ENCODE assay signal across 25 mouse cellular contexts in genomic region chr1:191932986-191933632, GRCm38 (mm10). TPM values are rescaled to one million over a fixed set of nuclear protein-coding genes. Genes with fewer than 3 reads are reported as not detected.
DNase-seq lines count a peak whose midpoint lies in the region; ATAC-seq and TF ChIP-seq lines count a peak whose summit lies in the region.
"Had no signal": no experiment of that assay in that cellular context is flagged by ENCODE, and none has a peak within 500 bp of the region (broad histone marks: within the 10 kb centered on the region; RNA-seq: fewer than 3 reads in every experiment).

No protein-coding gene starts in this region.

- H3K27me3 ChIP-seq in hindbrain, embryonic 14.5 days (ENCODE audit: control insufficient read depth, insufficient read depth, low read length): peaks cover 7% of the 10 kb centered on the region; the same call in 1 of the 2 replicates
- H3K27me3 ChIP-seq in hindbrain, embryonic 16.5 days (replicated peaks; ENCODE audit: control insufficient read depth, insufficient read depth, low read length): no peaks in the 10 kb centered on the region
- no peaks in the 10 kb centered on the region for H3K27me3 ChIP-seq in lung, postnatal 0 days (replicated peaks; ENCODE audit: insufficient read depth, low read length)
- no peaks in the 10 kb centered on the region for H3K27me3 ChIP-seq in E14TG2a.4 (ENCODE audit: insufficient read depth, low read length)
- H3K27me3 ChIP-seq: heart, embryonic 15.5 days had no signal

- H3K4me2 ChIP-seq in hindbrain, embryonic 14.5 days (replicated peaks): no peak overlapping the region
- no peak overlapping the region for H3K4me2 ChIP-seq in hindbrain, embryonic 16.5 days (ENCODE audit: low read length)
- H3K4me2 ChIP-seq in lung, postnatal 0 days (replicated peaks; ENCODE audit: low read depth, low read length): no peak overlapping the region
- H3K4me2 ChIP-seq: heart, embryonic 15.5 days had no signal

- no peak overlapping the region for H3K4me3 ChIP-seq in hindbrain, embryonic 14.5 days (replicated peaks; ENCODE audit: low read length)
- H3K4me3 ChIP-seq in hindbrain, embryonic 16.5 days (ENCODE audit: low read length): no peak overlapping the region
- no peak overlapping the region for H3K4me3 ChIP-seq in lung, postnatal 0 days (ENCODE audit: low read depth, low read length)
- H3K4me3 ChIP-seq in lung, adult 2 months (replicated peaks; ENCODE audit: extremely low read depth, low read depth, low read length): no peak overlapping the region
- peak overlapping the region; percentile 13; the same call in 1 of the 2 replicates for H3K4me3 ChIP-seq in E14TG2a.4 (replicated peaks; ENCODE audit: low read length)
- H3K4me3 ChIP-seq: embryonic facial prominence, embryonic 10.5 days; forebrain, embryonic 10.5 days; heart, embryonic 15.5 days; midbrain, embryonic 10.5 days had no signal

- no peak for TF ChIP-seq CTCF in lung, postnatal 0 days (IDR thresholded peaks at IDR 0.05)
- no peak for TF ChIP-seq CTCF in lung, adult 2 months (IDR thresholded peaks at IDR 0.05; ENCODE audit: insufficient read depth, low read length)
- TF ChIP-seq CTCF in E14TG2a.4 (conservative IDR thresholded peaks at IDR 0.05; ENCODE audit: low read length): no peak

- H3K27ac ChIP-seq in hindbrain, embryonic 14.5 days: peak overlapping the region; percentile 41; the same call in 1 of the 2 replicates
- H3K27ac ChIP-seq in hindbrain, embryonic 16.5 days (ENCODE audit: low read depth, low read length): no peak overlapping the region
- H3K27ac ChIP-seq in lung, postnatal 0 days (ENCODE audit: low read length): no peak overlapping the region
- H3K27ac ChIP-seq: embryonic facial prominence, embryonic 10.5 days; forebrain, embryonic 10.5 days; heart, embryonic 15.5 days; hindbrain, postnatal 0 days; liver, embryonic 14.5 days; macrophage; midbrain, embryonic 10.5 days had no signal

- no peaks in the 10 kb centered on the region for H3K4me1 ChIP-seq in hindbrain, embryonic 14.5 days (replicated peaks; ENCODE audit: control insufficient read depth, insufficient read depth, low read length)
- no peaks in the 10 kb centered on the region for H3K4me1 ChIP-seq in hindbrain, embryonic 16.5 days (ENCODE audit: control insufficient read depth, insufficient read depth, low read depth, low read length)
- no peaks in the 10 kb centered on the region for H3K4me1 ChIP-seq in lung, postnatal 0 days (ENCODE audit: insufficient read depth, low read depth, low read length)
- H3K4me1 ChIP-seq in lung, adult 2 months (ENCODE audit: control insufficient read depth, insufficient read depth, low read length): no peaks in the 10 kb centered on the region
- H3K4me1 ChIP-seq in E14TG2a.4 (replicated peaks; ENCODE audit: low read depth, low read length): peaks cover 51% of the 10 kb centered on the region

- no peak overlapping the region for H3K9ac ChIP-seq in hindbrain, embryonic 14.5 days
- no peak overlapping the region for H3K9ac ChIP-seq in hindbrain, embryonic 16.5 days (ENCODE audit: low read depth, low read length)
- H3K9ac ChIP-seq in lung, postnatal 0 days (replicated peaks; ENCODE audit: low read depth): no peak overlapping the region
- H3K9ac ChIP-seq: forebrain, postnatal 0 days; heart, embryonic 15.5 days; liver, embryonic 14.5 days had no signal

- H3K9me3 ChIP-seq in hindbrain, embryonic 14.5 days (ENCODE audit: control insufficient read depth, low read length): no peaks in the 10 kb centered on the region
- no peaks in the 10 kb centered on the region for H3K9me3 ChIP-seq in hindbrain, embryonic 16.5 days (ENCODE audit: control insufficient read depth, low read length)
- no peaks in the 10 kb centered on the region for H3K9me3 ChIP-seq in lung, postnatal 0 days (ENCODE audit: low read length)
- H3K9me3 ChIP-seq in E14TG2a.4 (ENCODE audit: low read length): no peaks in the 10 kb centered on the region
- H3K9me3 ChIP-seq: embryonic facial prominence, embryonic 10.5 days; forebrain, embryonic 10.5 days; heart, embryonic 15.5 days; midbrain, embryonic 10.5 days had no signal

- no peak for DNase-seq in hindbrain, embryonic 14.5 days (ENCODE audit: low spot score)
- no peak for DNase-seq in lung, postnatal 0 days (ENCODE audit: low spot score)
- DNase-seq in lung, adult 2 months: no peak
- DNase-seq in R1 (ENCODE audit: low read depth, low spot score): peak; percentile 80
- no peak for DNase-seq in Muller cell, postnatal 12 days (ENCODE audit: inconsistent ontology term)
- DNase-seq: adrenal gland, postnatal 36 days; B cell, adult 2 months; cerebellum, adult 11 months; cerebellum, adult 9-11 months; forebrain, postnatal 0 days; gastrocnemius, postnatal 36 days; kidney, adult 8-10 months; kidney, postnatal 4 days; right cerebral cortex, adult 18-20 months; right cerebral cortex, postnatal 4 days; thymus, adult 2 months had no signal

- H3K36me3 ChIP-seq in hindbrain, embryonic 14.5 days (replicated peaks; ENCODE audit: control insufficient read depth, insufficient read depth): no peaks in the 10 kb centered on the region
- no peaks in the 10 kb centered on the region for H3K36me3 ChIP-seq in hindbrain, embryonic 16.5 days (ENCODE audit: control insufficient read depth, insufficient read depth, low read length)
- H3K36me3 ChIP-seq in lung, postnatal 0 days (ENCODE audit: insufficient read depth, low read length): no peaks in the 10 kb centered on the region
- H3K36me3 ChIP-seq in E14TG2a.4 (ENCODE audit: insufficient read depth, low read length): no peaks in the 10 kb centered on the region
- H3K36me3 ChIP-seq: embryonic facial prominence, embryonic 10.5 days; forebrain, embryonic 10.5 days; heart, embryonic 15.5 days; midbrain, embryonic 10.5 days had no signal

- TF ChIP-seq EP300 in lung, postnatal 0 days (IDR thresholded peaks at IDR 0.05): no peak

- no peak for ATAC-seq in hindbrain, embryonic 14.5 days (ENCODE audit: low FRiP score)
- no peak for ATAC-seq in hindbrain, embryonic 16.5 days
- peak; percentile 38; the same call in 1 of the 2 replicates for ATAC-seq in lung, postnatal 0 days
- ATAC-seq: forebrain, postnatal 0 days; hindbrain, postnatal 0 days had no signal

- TF ChIP-seq POLR2A in lung, adult 2 months (IDR thresholded peaks at IDR 0.05; ENCODE audit: borderline replicate concordance, extremely low read depth, low read depth, low read length): no peak

- 92% methylated on average over 4 of the region's 4 CpGs for WGBS in hindbrain, embryonic 14.5 days
- 76% methylated on average over 4 of the region's 4 CpGs for WGBS in hindbrain, embryonic 16.5 days
- WGBS in lung, postnatal 0 days: 59% methylated on average over 4 of the region's 4 CpGs
- WGBS in lung, adult 2 months: 63% methylated on average over 4 of the region's 4 CpGs

RNA-seq across cellular contexts. Expression of gene Slc30a1, which starts 26.5 kb away (rescaled TPM):
- 3.5 and 3.7 TPM in 2 replicates for polyA plus RNA-seq in hindbrain, embryonic 14.5 days (2014; fragmentation: Nextera tagmentation; extraction: Ambion mirVana)
- 2.0 and 2.2 TPM in 2 replicates for polyA plus RNA-seq in hindbrain, embryonic 16.5 days (2015; fragmentation: Nextera tagmentation; extraction: Ambion mirVana)
- 5.2 and 5.6 TPM in 2 replicates for polyA plus RNA-seq in lung, postnatal 0 days (2015; fragmentation: Nextera tagmentation; extraction: Ambion mirVana)
- 23.9 and 28.3 TPM in 2 replicates for polyA plus RNA-seq in lung, adult 2 months (2012; rRNA removed)

RNA-seq across cellular contexts. Expression of gene Rd3, which starts 44.1 kb away (rescaled TPM):
- polyA plus RNA-seq in hindbrain, embryonic 14.5 days (2014; fragmentation: Nextera tagmentation; extraction: Ambion mirVana): 2.6 and 5.3 TPM in 2 replicates
- 3.7 and 4.1 TPM in 2 replicates for polyA plus RNA-seq in hindbrain, embryonic 16.5 days (2015; fragmentation: Nextera tagmentation; extraction: Ambion mirVana)
- 3.7 and 4.6 TPM in 2 replicates for polyA plus RNA-seq in lung, postnatal 0 days (2015; fragmentation: Nextera tagmentation; extraction: Ambion mirVana)
- polyA plus RNA-seq in lung, adult 2 months (2012; rRNA removed): 3.9 and 9.5 TPM in 2 replicates
